ENCODE assay signal across 29 mouse cellular contexts in genomic region chr19:58540396-58540795, GRCm38 (mm10). TPM values are rescaled to one million over a fixed set of nuclear protein-coding genes. Genes with fewer than 3 reads are reported as not detected.
"Had no signal": no experiment of that assay in that cellular context is flagged by ENCODE, and none has a peak within 500 bp of the region (broad histone marks: within the 10 kb centered on the region; RNA-seq: fewer than 3 reads in every experiment).

No protein-coding gene starts in this region.

- H3K4me1 ChIP-seq: kidney, embryonic 15.5 days; liver, embryonic 13.5 days; megakaryocyte, embryonic 14.5 days had no signal

- H3K9me3 ChIP-seq: kidney, embryonic 15.5 days; liver, embryonic 13.5 days; megakaryocyte, embryonic 14.5 days; midbrain, embryonic 10.5 days; midbrain, embryonic 13.5 days had no signal

- H3K4me2 ChIP-seq: kidney, embryonic 15.5 days; liver, embryonic 13.5 days; lung, embryonic 14.5 days; midbrain, embryonic 13.5 days had no signal

- ATAC-seq: lung, postnatal 0 days; midbrain, embryonic 13.5 days had no signal

- H3K9ac ChIP-seq: kidney, embryonic 15.5 days; liver, embryonic 13.5 days; lung, embryonic 14.5 days; midbrain, embryonic 13.5 days had no signal

- DNase-seq: kidney, adult 11 months; kidney, adult 8-10 months; kidney, postnatal 10 days; kidney, postnatal 36 days; layer of hippocampus, postnatal 36 days; liver, embryonic 13.5 days; lung, embryonic 14.5 days had no signal

- H3K27me3 ChIP-seq: kidney, embryonic 15.5 days; liver, embryonic 13.5 days; megakaryocyte, embryonic 14.5 days; midbrain, embryonic 13.5 days had no signal

- H3K4me3 ChIP-seq: kidney, embryonic 15.5 days; left cerebral cortex, adult 2 months; liver, embryonic 13.5 days; megakaryocyte, embryonic 14.5 days; midbrain, embryonic 10.5 days; midbrain, embryonic 13.5 days had no signal

- H3K27ac ChIP-seq: kidney, embryonic 15.5 days; left cerebral cortex, adult 2 months; liver, embryonic 13.5 days; macrophage; midbrain, embryonic 10.5 days; midbrain, embryonic 13.5 days; stomach, postnatal 0 days had no signal

- H3K36me3 ChIP-seq: kidney, embryonic 15.5 days; liver, embryonic 13.5 days; midbrain, embryonic 10.5 days; midbrain, embryonic 13.5 days had no signal

RNA-seq across cellular contexts. Expression of gene Ccdc172, which starts 28.6 kb away (rescaled TPM):
- total RNA-seq: layer of hippocampus, adult 8-10 months; layer of hippocampus, postnatal 10 days; layer of hippocampus, postnatal 36 days; left cerebral cortex, adult 2 months; left cerebral cortex, postnatal 10 days; liver, adult 2 months; midbrain, postnatal 0 days had no signal
- polyA plus RNA-seq: kidney, embryonic 15.5 days; limb, embryonic 11.5 days; limb, embryonic 14.5 days; liver, adult 2 months; liver, embryonic 13.5 days; liver, embryonic 16.5 days; lung, embryonic 14.5 days; lung, postnatal 0 days; macrophage; midbrain, embryonic 10.5 days; midbrain, embryonic 13.5 days; midbrain, postnatal 0 days; neural tube, embryonic 11.5 days; neural tube, embryonic 14.5 days; small intestine, adult 2 months; spleen, adult 2 months; stomach, embryonic 14.5 days; stomach, postnatal 0 days; urinary bladder, adult 2 months had no signal
